Mouse (Mus musculus) embryonic facial prominence, embryonic 11.5 days (tissue): Measurements from ENCODE around the gene Serp2. TPM values are rescaled to one million over a fixed set of nuclear protein-coding genes. Genes with fewer than 3 reads are reported as not detected.

Experiments used
- ATAC-seq: fragments of 200-750 bp; cut with Nextera tagmentation; replicated peaks from 2 replicates; pipeline ENCODE4 v1.8.0; 2017; ENCODE audit warnings: low read depth; ENCODE audit not compliant: insufficient number of reproducible peaks, low FRiP score, low TSS enrichment
- DNase-seq: peaks from one replicate; pipeline ENCODE4 v3.0.0-alpha.2; 2015; ENCODE audit warnings: low spot score
- H3K27ac ChIP-seq: fragments of 300-500 bp; sonication (generic); replicated peaks from 2 replicates; pipeline ENCODE4 v1.5.1; 2014; ENCODE audit warnings: mild to moderate bottlenecking, low read depth, low read length, control low read depth
- H3K27me3 ChIP-seq: fragments of 300-500 bp; sonication (generic); 2 replicates; pipeline ENCODE4 v1.6.1; 2014; ENCODE audit warnings: mild to moderate bottlenecking, low read length, moderate library complexity, mixed read lengths; ENCODE audit not compliant: control insufficient read depth, insufficient read depth
- H3K36me3 ChIP-seq: fragments of 300-500 bp; sonication (generic); replicated peaks from 2 replicates; pipeline ENCODE4 v1.6.1; 2014; ENCODE audit warnings: low read depth, mild to moderate bottlenecking, low read length, moderate library complexity, mixed read lengths; ENCODE audit not compliant: control insufficient read depth, insufficient read depth
- H3K4me1 ChIP-seq: fragments of 300-500 bp; sonication (generic); 2 replicates; pipeline ENCODE4 v1.6.1; 2014; ENCODE audit warnings: low read length, mixed read lengths; ENCODE audit not compliant: control insufficient read depth, insufficient read depth
- H3K4me2 ChIP-seq: fragments of 300-500 bp; sonication (generic); 2 replicates; pipeline ENCODE4 v1.6.1; 2014; ENCODE audit warnings: low read depth, mild to moderate bottlenecking, control low read depth, low read length, moderate library complexity
- H3K4me3 ChIP-seq: fragments of 300-500 bp; sonication (generic); 2 replicates; pipeline ENCODE4 v1.5.1; 2014; ENCODE audit warnings: low read depth, low read length, control low read depth
- H3K9ac ChIP-seq: fragments of 300-500 bp; sonication (generic); replicated peaks from 2 replicates; pipeline ENCODE4 v1.6.1; 2014; ENCODE audit warnings: mild to moderate bottlenecking, control low read depth, low read length
- H3K9me3 ChIP-seq: fragments of 300-500 bp; sonication (generic); replicated peaks from 2 replicates; pipeline ENCODE4 v1.6.1; 2016; ENCODE audit warnings: mild to moderate bottlenecking, low read length, inconsistent platforms, mixed read lengths; ENCODE audit not compliant: control insufficient read depth
- WGBS: fragments of 180-500 bp; shearing (Covaris S2); extraction: QIAGEN DNeasy Blood & Tissue Kit; methylation state at CpG from one replicate; pipeline ENCODE4 v1.1.7; 2014; 5-methylcytosine and 5-hydroxymethylcytosine counted together
- polyA plus RNA-seq: library from polyadenylated mRNA; unstranded; fragments of >200 nt; fragmentation: Nextera tagmentation; extraction: Ambion mirVana; gene quantifications from 2 replicates; pipeline ENCODE4 v1.2.1, GENCODE M21; 2014

Gene Serp2
- polyA plus RNA-seq, 1 experiment from 2014 or later, result 23.7 TPM

- Histone ChIP-seq H3K4me3 (peak overlapping the region; percentile 78), H3K9me3 (no peaks in the 10 kb centered on the region), H3K36me3 (peaks cover 5% of the 10 kb centered on the region), H3K9ac (peak overlapping the region; percentile 99), H3K4me1 (0 out of 2 replicates have a peak, but pooled peaks cover 2% of the 10 kb centered on the region), H3K27me3 (no peaks in the 10 kb centered on the region), H3K4me2 (peak overlapping the region; percentile 85), H3K27ac (peak overlapping the region; percentile 99)
- peak; percentile 98 for DNase-seq
- under 1% methylated on average over 31 of the region's 31 CpGs for WGBS
- peak; percentile 89 for ATAC-seq
Observed at GRCm38 (mm10) chr14:76505439-76506220, 51.1 kb downstream of the Serp2 start.

GRCm38 (mm10) chr14:76505101-76505438 is 51.6 kb downstream of the Serp2 start:
- no peaks in the 10 kb centered on the region for H3K9me3 ChIP-seq
- no peak for ATAC-seq
- H3K4me3 ChIP-seq, result peak overlapping the region; percentile 78
- no peaks in the 10 kb centered on the region for H3K27me3 ChIP-seq
- H3K36me3 ChIP-seq, result peaks cover 5% of the 10 kb centered on the region
- peak overlapping the region; percentile 66 for H3K4me2 ChIP-seq
- peak overlapping the region; percentile 99 for H3K9ac ChIP-seq
- under 1% methylated on average over 10 of the region's 10 CpGs for WGBS
- DNase-seq, result no peak
- 0 out of 2 replicates have a peak, but pooled peaks cover 2% of the 10 kb centered on the region for H3K4me1 ChIP-seq
- H3K27ac ChIP-seq, result peak overlapping the region; percentile 99

- no peaks in the 10 kb centered on the region for H3K27me3 ChIP-seq
- H3K4me3 ChIP-seq, result peak overlapping the region; percentile 78
- peak overlapping the region; percentile 99 for H3K27ac ChIP-seq
- DNase-seq, result peak; percentile 96
- under 1% methylated on average over 33 of the region's 52 CpGs for WGBS
- peak overlapping the region; percentile 99 for H3K9ac ChIP-seq
- peaks cover 5% of the 10 kb centered on the region for H3K36me3 ChIP-seq
- ATAC-seq, result peak; percentile 94
- no peaks in the 10 kb centered on the region for H3K9me3 ChIP-seq
- H3K4me2 ChIP-seq, result peak overlapping the region; percentile 66
- H3K4me1 ChIP-seq, result 0 out of 2 replicates have a peak, but pooled peaks cover 2% of the 10 kb centered on the region
Observed at GRCm38 (mm10) chr14:76504121-76504737, 52.5 kb downstream of the Serp2 start.

GRCm38 (mm10) chr14:76503231-76503851 is 53.3 kb downstream of the Serp2 start:
- no peak for ATAC-seq
- no peaks in the 10 kb centered on the region for H3K27me3 ChIP-seq
- H3K27ac ChIP-seq, result peak overlapping the region; percentile 99; the same call in 1 of the 2 replicates
- no peaks in the 10 kb centered on the region for H3K9me3 ChIP-seq
- DNase-seq, result peak; percentile 84
- H3K9ac ChIP-seq, result no peak overlapping the region; the same call in 1 of the 2 replicates
- 7% methylated on average over 13 of the region's 13 CpGs for WGBS
- peak overlapping the region; percentile 78 for H3K4me3 ChIP-seq
- peak overlapping the region; percentile 66 for H3K4me2 ChIP-seq
- peaks cover 5% of the 10 kb centered on the region for H3K36me3 ChIP-seq
- 0 out of 2 replicates have a peak, but pooled peaks cover 2% of the 10 kb centered on the region for H3K4me1 ChIP-seq

- no peaks in the 10 kb centered on the region for H3K27me3 ChIP-seq
- H3K27ac ChIP-seq, result no peak overlapping the region
- no peaks in the 10 kb centered on the region for H3K4me1 ChIP-seq
- H3K4me2 ChIP-seq, result no peak overlapping the region
- no peak overlapping the region for H3K4me3 ChIP-seq
- H3K9ac ChIP-seq, result no peak overlapping the region
- WGBS, result 26% methylated on average over 5 of the region's 5 CpGs
- ATAC-seq, result no peak
- no peak for DNase-seq
- no peaks in the 10 kb centered on the region for H3K9me3 ChIP-seq
- H3K36me3 ChIP-seq, result no peaks in the 10 kb centered on the region
Observed at GRCm38 (mm10) chr14:76500036-76500435, 56.7 kb downstream of the Serp2 start.

GRCm38 (mm10) chr14:76499492-76499891 is 57.2 kb downstream of the Serp2 start:
- H3K4me3 ChIP-seq, result no peak overlapping the region
- no peaks in the 10 kb centered on the region for H3K4me1 ChIP-seq
- DNase-seq (no peak), ATAC-seq (no peak)
- WGBS, result 86% methylated on average over 6 of the region's 6 CpGs
- H3K9ac ChIP-seq, result no peak overlapping the region
- H3K27me3 ChIP-seq, result no peaks in the 10 kb centered on the region
- no peak overlapping the region for H3K4me2 ChIP-seq
- no peaks in the 10 kb centered on the region for H3K9me3 ChIP-seq
- H3K36me3 ChIP-seq, result no peaks in the 10 kb centered on the region
- H3K27ac ChIP-seq, result no peak overlapping the region

GRCm38 (mm10) chr14:76498210-76498609 is 58.5 kb downstream of the Serp2 start:
- Histone ChIP-seq H3K9ac (no peak overlapping the region), H3K4me3 (no peak overlapping the region), H3K9me3 (no peaks in the 10 kb centered on the region), H3K4me2 (no peak overlapping the region), H3K4me1 (no peaks in the 10 kb centered on the region), H3K27me3 (no peaks in the 10 kb centered on the region), H3K27ac (no peak overlapping the region), H3K36me3 (no peaks in the 10 kb centered on the region)
- DNase-seq (no peak), ATAC-seq (no peak)
- 57% methylated on average over 7 of the region's 7 CpGs for WGBS

GRCm38 (mm10) chr14:76497187-76497586 is 59.5 kb downstream of the Serp2 start:
- no peak for ATAC-seq
- Histone ChIP-seq H3K36me3 (no peaks in the 10 kb centered on the region), H3K9me3 (no peaks in the 10 kb centered on the region), H3K4me3 (no peak overlapping the region), H3K4me1 (no peaks in the 10 kb centered on the region), H3K4me2 (no peak overlapping the region), H3K27me3 (no peaks in the 10 kb centered on the region), H3K27ac (no peak overlapping the region), H3K9ac (no peak overlapping the region)
- no peak for DNase-seq
- 84% methylated on average over 9 of the region's 9 CpGs for WGBS
